Mouse (Mus musculus): ENCODE measurements around the gene Plxnb3. TPM values are rescaled to one million over a fixed set of nuclear protein-coding genes. Genes with fewer than 3 reads are reported as not detected.
"Not testable (repeated sequence)": the region's sequence is repeated elsewhere in the genome, so short reads cannot be mapped to it uniquely, and the experiment has no call there.

Gene Plxnb3
- polyA plus RNA-seq, 1 experiment, result not detected

- no peak overlapping the region for H3K27ac ChIP-seq (ENCODE audit: control insufficient read depth, insufficient read depth, low read depth, low read length, poor library complexity)
- 64% methylated on average over 1 of the region's 1 CpGs for WGBS
- TF ChIP-seq POLR2A (IDR thresholded peaks at IDR 0.05; ENCODE audit: borderline replicate concordance, control insufficient read depth, low read depth, low read length) (no peak), CTCF (IDR thresholded peaks at IDR 0.05; ENCODE audit: control insufficient read depth, insufficient read depth, low read length) (no peak)
These were observed 26.0 kb upstream of the Plxnb3 start for GRCm38 (mm10) chrX:73730908-73731307.

GRCm38 (mm10) chrX:73738155-73738554 is 18.7 kb upstream of the Plxnb3 start:
- H3K4me1 ChIP-seq (ENCODE audit: control insufficient read depth, insufficient read depth, low read length), result no peaks in the 10 kb centered on the region
- no peak for TF ChIP-seq POLR2A (IDR thresholded peaks at IDR 0.05; ENCODE audit: borderline replicate concordance, control insufficient read depth, low read depth, low read length)
- TF ChIP-seq CTCF (IDR thresholded peaks at IDR 0.05; ENCODE audit: control insufficient read depth, insufficient read depth, low read length), result peak; percentile 31; the same call in 1 of the 2 replicates
- no peak overlapping the region for H3K27ac ChIP-seq (ENCODE audit: control insufficient read depth, insufficient read depth, low read depth, low read length, poor library complexity)
- no peak overlapping the region for H3K4me3 ChIP-seq (replicated peaks; ENCODE audit: control insufficient read depth, low read depth, low read length)
- 74% methylated on average over 1 of the region's 1 CpGs for WGBS

More at GRCm38 (mm10) chrX:73730908-73731307, 26.0 kb upstream of the Plxnb3 start:
- Histone ChIP-seq H3K4me1 (ENCODE audit: control insufficient read depth, insufficient read depth, low read length) (no peaks in the 10 kb centered on the region), H3K4me3 (replicated peaks; ENCODE audit: control insufficient read depth, low read depth, low read length) (no peak overlapping the region)

GRCm38 (mm10) chrX:73739151-73739550 is 17.7 kb upstream of the Plxnb3 start:
- H3K4me3 ChIP-seq (replicated peaks; ENCODE audit: control insufficient read depth, low read depth, low read length), result no peak overlapping the region
- no peak overlapping the region for H3K27ac ChIP-seq (ENCODE audit: control insufficient read depth, insufficient read depth, low read depth, low read length, poor library complexity)
- no peaks in the 10 kb centered on the region for H3K4me1 ChIP-seq (ENCODE audit: control insufficient read depth, insufficient read depth, low read length)
- TF ChIP-seq CTCF (IDR thresholded peaks at IDR 0.05; ENCODE audit: control insufficient read depth, insufficient read depth, low read length) (no peak), POLR2A (IDR thresholded peaks at IDR 0.05; ENCODE audit: borderline replicate concordance, control insufficient read depth, low read depth, low read length) (no peak)
- 61% methylated on average over 5 of the region's 5 CpGs for WGBS

- not testable (repeated sequence) for H3K4me3 ChIP-seq (replicated peaks; ENCODE audit: control insufficient read depth, low read depth, low read length); H3K27ac ChIP-seq (ENCODE audit: control insufficient read depth, insufficient read depth, low read depth, low read length, poor library complexity); H3K4me1 ChIP-seq (ENCODE audit: control insufficient read depth, insufficient read depth, low read length)
- 80% methylated on average over 7 of the region's 7 CpGs for WGBS
These were observed 17.0 kb upstream of the Plxnb3 start for GRCm38 (mm10) chrX:73739841-73740240.

- H3K4me3 ChIP-seq (replicated peaks; ENCODE audit: control insufficient read depth, low read depth, low read length), result no peak overlapping the region
- TF ChIP-seq POLR2A (IDR thresholded peaks at IDR 0.05; ENCODE audit: borderline replicate concordance, control insufficient read depth, low read depth, low read length) (no peak), CTCF (IDR thresholded peaks at IDR 0.05; ENCODE audit: control insufficient read depth, insufficient read depth, low read length) (no peak)
- no peak overlapping the region for H3K27ac ChIP-seq (ENCODE audit: control insufficient read depth, insufficient read depth, low read depth, low read length, poor library complexity)
- H3K4me1 ChIP-seq (ENCODE audit: control insufficient read depth, insufficient read depth, low read length), result no peaks in the 10 kb centered on the region
- 85% methylated on average over 1 of the region's 1 CpGs for WGBS
These were observed 12.0 kb upstream of the Plxnb3 start for GRCm38 (mm10) chrX:73744774-73745481.

- Histone ChIP-seq H3K4me1 (ENCODE audit: control insufficient read depth, insufficient read depth, low read length) (no peaks in the 10 kb centered on the region), H3K4me3 (replicated peaks; ENCODE audit: control insufficient read depth, low read depth, low read length) (no peak overlapping the region), H3K27ac (ENCODE audit: control insufficient read depth, insufficient read depth, low read depth, low read length, poor library complexity) (no peak overlapping the region)
- 76% methylated on average over 1 of the region's 1 CpGs for WGBS
- TF ChIP-seq CTCF (IDR thresholded peaks at IDR 0.05; ENCODE audit: control insufficient read depth, insufficient read depth, low read length), result no peak
- TF ChIP-seq POLR2A (IDR thresholded peaks at IDR 0.05; ENCODE audit: borderline replicate concordance, control insufficient read depth, low read depth, low read length), result no peak
These were observed 7.9 kb upstream of the Plxnb3 start for GRCm38 (mm10) chrX:73748977-73749376.

GRCm38 (mm10) chrX:73758611-73759290 is 1.9 kb downstream of the Plxnb3 start:
- TF ChIP-seq CTCF (IDR thresholded peaks at IDR 0.05; ENCODE audit: control insufficient read depth, insufficient read depth, low read length) (no peak), POLR2A (IDR thresholded peaks at IDR 0.05; ENCODE audit: borderline replicate concordance, control insufficient read depth, low read depth, low read length) (no peak)
- 71% methylated on average over 13 of the region's 13 CpGs for WGBS
- H3K27ac ChIP-seq (ENCODE audit: control insufficient read depth, insufficient read depth, low read depth, low read length, poor library complexity), result no peak overlapping the region
- no peaks in the 10 kb centered on the region for H3K4me1 ChIP-seq (ENCODE audit: control insufficient read depth, insufficient read depth, low read length)
- H3K4me3 ChIP-seq (replicated peaks; ENCODE audit: control insufficient read depth, low read depth, low read length), result no peak overlapping the region

- WGBS, result 45% methylated on average over 1 of the region's 1 CpGs
- H3K4me1 ChIP-seq (ENCODE audit: control insufficient read depth, insufficient read depth, low read length), result peaks cover 6% of the 10 kb centered on the region
- H3K27ac ChIP-seq (ENCODE audit: control insufficient read depth, insufficient read depth, low read depth, low read length, poor library complexity), result no peak overlapping the region
These were observed 8.4 kb downstream of the Plxnb3 start for GRCm38 (mm10) chrX:73765311-73765710.

More at GRCm38 (mm10) chrX:73765311-73765710, 8.4 kb downstream of the Plxnb3 start:
- H3K4me3 ChIP-seq (replicated peaks; ENCODE audit: control insufficient read depth, low read depth, low read length), result no peak overlapping the region
- no peak for TF ChIP-seq POLR2A (IDR thresholded peaks at IDR 0.05; ENCODE audit: borderline replicate concordance, control insufficient read depth, low read depth, low read length)
- no peak for TF ChIP-seq CTCF (IDR thresholded peaks at IDR 0.05; ENCODE audit: control insufficient read depth, insufficient read depth, low read length)
